Mouse (Mus musculus) midbrain, embryonic 10.5 days (tissue): ENCODE results near the gene Usf1. TPM values are rescaled to one million over a fixed set of nuclear protein-coding genes. Genes with fewer than 3 reads are reported as not detected.

Experiments used
- DNase-seq: peaks from one replicate; pipeline ENCODE4 v3.0.0-alpha.2; 2017; ENCODE audit warnings: low spot score
- H3K27ac ChIP-seq: fragments of 300-500 bp; sonication (generic); replicated peaks from 2 replicates; pipeline ENCODE4 v1.5.1; 2016; ENCODE audit warnings: mild to moderate bottlenecking
- H3K27me3 ChIP-seq: fragments of 300-500 bp; sonication (generic); 2 replicates; pipeline ENCODE4 v1.6.1; 2016; ENCODE audit warnings: low read depth, mild to moderate bottlenecking; ENCODE audit not compliant: poor library complexity, severe bottlenecking
- H3K36me3 ChIP-seq: fragments of 300-500 bp; sonication (generic); 2 replicates; pipeline ENCODE4 v1.6.1; 2016; ENCODE audit warnings: mild to moderate bottlenecking, moderate library complexity
- H3K4me1 ChIP-seq: fragments of 300-500 bp; sonication (generic); 2 replicates; pipeline ENCODE4 v1.6.1; 2016
- H3K4me3 ChIP-seq: fragments of 300-500 bp; sonication (generic); 2 replicates; pipeline ENCODE4 v1.5.1; 2016; ENCODE audit warnings: mild to moderate bottlenecking, moderate library complexity
- H3K9me3 ChIP-seq: fragments of 300-500 bp; sonication (generic); replicated peaks from 2 replicates; pipeline ENCODE4 v1.6.1; 2016; ENCODE audit warnings: mild to moderate bottlenecking
- WGBS: fragments of 180-500 bp; shearing (Covaris S2); methylation state at CpG from one replicate; pipeline ENCODE4 v1.1.7; 2016; 5-methylcytosine and 5-hydroxymethylcytosine counted together
- polyA plus RNA-seq: library from polyadenylated mRNA; unstranded; fragments of >200 nt; fragmentation: Nextera tagmentation; extraction: Ambion mirVana; gene quantifications from 2 replicates; pipeline ENCODE4 v1.2.1, GENCODE M21; 2016

Usf1 gene
- polyA plus RNA-seq, 1 experiment from 2014 or later = 138 TPM

DNA sequence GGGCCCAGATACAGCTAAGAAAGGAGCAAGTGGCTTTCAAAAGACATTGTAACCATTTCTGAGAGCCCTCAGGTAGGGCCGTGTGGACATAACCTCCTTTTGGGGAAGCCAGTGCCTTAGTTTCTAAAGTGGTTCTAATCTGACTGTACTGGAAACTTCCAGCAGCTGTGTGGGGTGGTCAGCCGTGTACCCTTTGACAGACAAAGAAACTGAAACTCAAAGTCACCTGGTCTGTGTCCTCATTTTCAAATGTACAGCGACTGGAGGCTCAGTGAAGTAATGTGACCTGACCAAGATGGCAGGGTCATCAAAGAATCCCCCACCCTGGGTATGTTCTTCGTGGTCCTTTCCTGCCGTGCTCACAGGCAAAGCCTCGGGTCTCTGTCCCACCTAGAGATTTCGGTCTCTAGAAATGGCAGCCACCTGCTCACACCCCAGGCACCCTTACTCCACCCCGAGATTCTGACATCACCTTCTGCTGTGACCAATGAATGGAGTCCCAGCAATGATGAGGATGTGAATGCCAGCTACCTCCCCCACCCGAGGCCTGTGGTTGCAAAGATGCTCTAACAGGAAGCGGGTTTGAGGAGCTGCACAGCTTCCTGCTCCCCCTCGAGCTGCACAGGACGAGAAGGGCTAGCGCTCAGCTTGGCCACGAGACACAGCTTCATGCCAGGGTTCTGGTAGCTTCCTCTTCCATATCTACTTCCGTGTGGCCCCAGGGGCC lies 22.6 kb upstream of the Usf1 start, which contains the start of gene Arhgap30:
Arhgap30 (plus strand) TSS at position 579 of the 727 bp plus-strand sequence.
- Histone ChIP-seq H3K4me3 (no peak within 1 kb of the TSS), H3K36me3 (no peaks in the 10 kb centered on the region), H3K4me1 (peaks cover 4% of the 10 kb centered on the region; the same call in 1 of the 2 replicates), H3K27ac (no peak within 1 kb of the TSS; the same call in 1 of the 2 replicates), H3K9me3 (no peaks in the 10 kb centered on the region), H3K27me3 (no peaks in the 10 kb centered on the region)
- DNase-seq = no peak
- WGBS = 82% methylated on average over 15 of the region's 15 CpGs

DNA sequence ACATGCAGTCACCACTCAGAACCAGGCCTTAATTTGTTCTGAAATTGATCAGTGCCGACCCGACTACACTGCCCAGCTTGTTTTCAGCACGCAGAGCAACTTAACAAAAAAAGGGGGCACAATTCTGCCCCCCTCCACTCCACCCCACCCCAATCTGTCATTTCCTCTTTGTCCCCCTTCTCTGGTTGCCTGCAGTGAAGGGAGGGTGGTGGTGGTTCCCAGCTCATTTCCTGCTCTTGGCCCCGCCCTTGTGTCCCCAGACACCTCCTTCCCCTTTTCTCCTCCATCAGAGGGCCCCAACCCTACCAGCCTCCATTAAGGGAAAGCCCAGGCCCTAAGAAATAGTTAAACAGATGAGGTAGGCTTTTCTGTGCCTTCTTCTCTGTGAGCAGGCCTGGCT lies 21.0 kb upstream of the Usf1 start:
- no peak for DNase-seq
- no peak overlapping the region for H3K4me3 ChIP-seq
- H3K36me3 ChIP-seq = no peaks in the 10 kb centered on the region
- peaks cover 4% of the 10 kb centered on the region; the same call in 1 of the 2 replicates for H3K4me1 ChIP-seq
- WGBS = 83% methylated on average over 4 of the region's 4 CpGs
- no peak overlapping the region for H3K27ac ChIP-seq
- H3K27me3 ChIP-seq = no peaks in the 10 kb centered on the region
- no peaks in the 10 kb centered on the region for H3K9me3 ChIP-seq

DNA sequence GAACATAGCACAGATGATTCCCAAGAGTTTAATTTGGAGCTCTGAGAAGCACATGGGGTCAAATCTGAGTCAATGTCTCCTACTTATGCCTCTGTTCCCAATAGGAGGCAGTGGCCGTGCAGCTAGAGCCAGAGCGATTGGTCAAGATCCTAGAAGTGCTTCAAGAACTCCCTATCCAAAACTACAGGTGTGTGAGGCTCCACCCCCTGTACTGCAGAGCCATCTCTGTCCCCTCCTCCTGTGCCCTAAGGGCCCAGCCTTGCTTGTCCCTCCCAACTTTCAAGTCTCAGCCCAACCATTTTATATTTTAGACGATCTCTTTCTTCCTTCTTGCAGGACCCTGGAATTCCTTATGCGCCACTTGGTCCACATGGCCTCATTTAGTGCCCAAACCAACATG lies 9.3 kb upstream of the Usf1 start:
- H3K36me3 ChIP-seq = no peaks in the 10 kb centered on the region
- WGBS = 79% methylated on average over 4 of the region's 4 CpGs
- H3K4me1 ChIP-seq = no peaks in the 10 kb centered on the region
- H3K4me3 ChIP-seq = no peak overlapping the region
- H3K27ac ChIP-seq = no peak overlapping the region
- no peaks in the 10 kb centered on the region for H3K9me3 ChIP-seq
- H3K27me3 ChIP-seq = no peaks in the 10 kb centered on the region; the same call in 1 of the 2 replicates
- DNase-seq = no peak

DNA sequence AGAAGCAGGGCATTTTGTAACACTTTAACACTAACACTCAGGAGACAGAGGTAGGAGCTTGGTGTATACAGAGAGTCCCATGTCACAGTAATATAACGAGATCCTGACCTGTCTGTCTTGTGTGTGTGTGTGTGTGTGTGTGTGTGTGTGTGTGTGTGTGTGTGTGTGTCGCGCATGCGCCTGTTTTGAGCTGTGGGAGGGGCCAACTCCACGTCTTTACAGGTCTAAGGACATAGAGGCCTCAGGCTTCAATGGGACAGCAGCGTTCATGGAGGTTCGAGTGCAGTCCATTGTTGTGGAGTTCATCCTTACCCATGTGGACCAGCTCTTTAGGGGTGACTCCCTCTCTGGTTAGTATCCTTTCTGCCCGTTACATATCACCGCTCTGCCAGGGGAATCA lies 8.1 kb upstream of the Usf1 start:
- H3K4me3 ChIP-seq = no peak overlapping the region
- H3K36me3 ChIP-seq = no peaks in the 10 kb centered on the region
- peaks cover 11% of the 10 kb centered on the region for H3K27me3 ChIP-seq
- H3K9me3 ChIP-seq = no peaks in the 10 kb centered on the region
- no peak for DNase-seq
- no peak overlapping the region for H3K27ac ChIP-seq
- WGBS = 86% methylated on average over 9 of the region's 9 CpGs
- no peaks in the 10 kb centered on the region for H3K4me1 ChIP-seq

DNA sequence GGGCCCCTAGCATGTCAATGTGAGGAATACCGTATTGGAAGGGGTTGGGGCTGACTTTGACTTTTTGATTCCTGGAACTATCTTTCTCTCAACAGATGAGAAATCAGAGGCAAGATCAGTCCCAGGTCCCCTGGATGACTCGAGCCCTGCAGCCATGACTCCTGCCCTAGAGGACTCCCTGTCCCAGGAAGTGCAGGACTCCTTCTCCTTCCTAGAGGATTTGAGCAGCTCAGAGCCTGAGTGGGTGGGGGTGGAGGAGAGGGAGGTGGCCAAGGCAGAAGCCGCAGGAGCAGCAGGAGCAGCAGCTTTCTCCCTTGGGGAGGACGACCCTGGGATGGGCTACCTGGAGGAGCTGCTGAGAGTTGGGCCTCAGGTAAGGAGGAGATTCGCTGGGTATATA lies 3.9 kb upstream of the Usf1 start:
- Histone ChIP-seq H3K27ac (no peak overlapping the region), H3K27me3 (peaks cover 28% of the 10 kb centered on the region), H3K9me3 (no peaks in the 10 kb centered on the region), H3K4me3 (no peak overlapping the region), H3K36me3 (no peaks in the 10 kb centered on the region), H3K4me1 (peaks cover under 1% of the 10 kb centered on the region; the same call in 1 of the 2 replicates)
- WGBS = 85% methylated on average over 5 of the region's 5 CpGs
- DNase-seq = no peak

DNA sequence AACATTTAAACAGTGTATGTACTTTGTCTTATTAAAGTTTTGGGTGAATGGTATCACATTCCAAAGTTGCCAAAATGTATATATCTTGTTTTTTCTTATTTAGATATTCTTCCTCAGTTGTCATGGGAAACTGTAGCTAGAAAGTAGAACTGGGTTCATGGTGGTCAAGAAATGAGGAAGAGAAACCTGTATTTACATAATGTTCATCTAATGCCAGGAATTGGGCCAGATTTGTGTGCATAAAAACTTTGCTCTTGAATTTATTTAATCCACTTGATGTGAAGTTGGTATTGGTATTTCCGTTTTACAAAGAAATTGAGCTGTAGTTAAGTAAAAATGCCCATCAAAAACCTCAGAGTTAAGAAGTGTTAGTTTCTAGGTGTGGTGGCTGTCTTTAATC lies 882 bp upstream of the Usf1 start:
- peaks cover 16% of the 10 kb centered on the region for H3K36me3 ChIP-seq
- DNase-seq = no peak
- 90% methylated on average over 1 of the region's 1 CpGs for WGBS
- no peak overlapping the region for H3K4me3 ChIP-seq
- peaks cover 21% of the 10 kb centered on the region for H3K4me1 ChIP-seq
- H3K27ac ChIP-seq = no peak overlapping the region
- peaks cover 28% of the 10 kb centered on the region for H3K27me3 ChIP-seq
- H3K9me3 ChIP-seq = no peaks in the 10 kb centered on the region

DNA sequence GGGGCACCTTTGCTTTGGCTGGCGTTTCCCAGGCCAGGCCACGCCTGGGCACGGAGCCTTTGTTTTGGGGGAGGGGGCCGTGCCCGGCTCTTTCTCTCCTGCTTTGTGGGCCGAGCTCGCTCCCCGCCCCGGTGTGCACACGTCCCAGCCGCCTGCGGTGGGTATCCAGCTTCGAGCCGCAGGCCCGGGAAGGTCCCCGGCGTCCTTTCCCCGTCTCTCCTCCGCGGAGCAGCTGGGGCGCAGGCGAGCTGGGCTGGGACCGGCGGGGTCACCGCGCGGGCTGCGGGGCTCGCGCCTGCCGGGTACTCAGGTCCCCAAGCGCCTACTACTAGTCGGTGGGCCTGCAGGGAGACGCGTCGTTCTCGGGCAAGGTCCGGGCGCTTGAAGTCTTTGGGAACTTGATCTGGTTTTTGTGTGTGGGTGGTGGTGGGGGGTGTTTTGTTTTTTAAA lies 404 bp downstream of the Usf1 start:
- Histone ChIP-seq H3K27ac (peak overlapping the region; percentile 97), H3K4me3 (peak overlapping the region; percentile 98), H3K9me3 (no peaks in the 10 kb centered on the region), H3K27me3 (peaks cover 28% of the 10 kb centered on the region), H3K4me1 (peaks cover 21% of the 10 kb centered on the region), H3K36me3 (peaks cover 29% of the 10 kb centered on the region)
- WGBS = under 1% methylated on average over 39 of the region's 39 CpGs
- DNase-seq = no peak

DNA sequence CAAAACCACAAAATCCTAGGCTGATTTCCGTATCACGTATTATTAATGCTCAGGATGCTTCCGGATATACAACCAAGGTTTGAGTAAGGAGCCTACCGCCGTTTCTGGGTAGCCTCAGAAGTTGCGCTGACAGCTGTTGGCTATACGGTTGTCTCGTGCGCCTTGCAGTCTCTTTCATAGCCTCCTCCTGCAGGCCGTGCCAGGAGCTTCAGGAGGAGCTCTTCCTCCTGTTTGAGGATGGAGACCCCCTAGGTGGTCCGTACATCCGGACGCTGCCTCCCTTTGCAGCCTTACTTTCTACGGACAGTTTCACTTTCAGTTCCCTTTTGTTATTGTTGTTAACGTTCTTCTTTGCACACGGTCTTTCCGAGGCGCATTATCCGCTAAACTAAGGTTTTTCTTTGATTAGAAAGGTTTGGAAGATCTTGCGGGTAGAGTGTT lies 908 bp downstream of the Usf1 start:
- peak; percentile 60 for DNase-seq
- WGBS = 2% methylated on average over 20 of the region's 20 CpGs
- H3K27ac ChIP-seq = peak overlapping the region; percentile 97
- H3K4me1 ChIP-seq = peaks cover 21% of the 10 kb centered on the region
- H3K9me3 ChIP-seq = no peaks in the 10 kb centered on the region
- H3K4me3 ChIP-seq = peak overlapping the region; percentile 98
- H3K36me3 ChIP-seq = peaks cover 34% of the 10 kb centered on the region
- peaks cover 26% of the 10 kb centered on the region for H3K27me3 ChIP-seq

DNA sequence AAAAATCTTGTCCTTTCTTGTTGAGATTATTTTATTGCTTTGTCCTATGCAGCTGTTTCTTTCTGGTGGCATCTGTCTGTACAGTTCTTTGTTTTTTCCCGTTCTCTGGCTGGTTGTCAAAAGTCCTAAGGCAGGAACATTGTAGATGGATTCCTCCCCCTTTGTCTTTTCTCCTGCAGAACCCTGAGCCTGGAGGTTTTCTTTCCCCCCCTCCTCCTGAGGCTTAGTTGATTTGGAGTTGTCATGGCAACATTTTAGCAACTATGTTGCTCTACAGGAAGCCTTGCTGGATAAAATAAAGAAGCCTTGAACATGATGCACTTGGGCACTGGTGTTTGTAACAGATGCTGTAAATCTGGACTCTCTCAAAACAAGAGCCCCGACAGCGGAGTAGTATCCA lies 1.3 kb downstream of the Usf1 start:
- peaks cover 21% of the 10 kb centered on the region for H3K4me1 ChIP-seq
- H3K27ac ChIP-seq = peak overlapping the region; percentile 97
- peaks cover 22% of the 10 kb centered on the region for H3K27me3 ChIP-seq
- H3K9me3 ChIP-seq = no peaks in the 10 kb centered on the region
- WGBS = 61% methylated on average over 3 of the region's 3 CpGs
- DNase-seq = peak; percentile 20
- peaks cover 39% of the 10 kb centered on the region for H3K36me3 ChIP-seq
- peak overlapping the region; percentile 98 for H3K4me3 ChIP-seq

DNA sequence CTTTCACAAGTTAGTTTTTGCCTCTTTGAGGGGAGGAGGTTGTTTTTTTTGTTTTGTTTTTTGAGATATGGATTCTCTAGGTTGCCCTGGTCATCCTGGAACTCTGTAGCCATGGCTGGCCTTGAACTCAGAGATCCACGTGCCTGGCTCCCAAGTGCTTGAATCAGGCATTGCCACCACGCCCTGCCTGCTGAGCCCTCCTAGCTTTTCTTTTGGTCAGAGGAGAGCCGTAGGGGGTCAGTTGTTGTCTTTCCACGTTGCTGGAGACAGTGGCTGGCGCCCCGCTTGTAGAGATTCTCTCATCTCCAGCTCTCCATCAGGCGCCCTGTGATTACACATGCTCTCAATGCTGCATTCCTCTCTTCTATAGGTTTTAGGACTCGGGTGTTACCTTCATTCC lies 2.5 kb downstream of the Usf1 start:
- Histone ChIP-seq H3K9me3 (no peaks in the 10 kb centered on the region), H3K27me3 (peaks cover 10% of the 10 kb centered on the region), H3K27ac (no peak overlapping the region), H3K4me1 (peaks cover 21% of the 10 kb centered on the region), H3K36me3 (peaks cover 50% of the 10 kb centered on the region), H3K4me3 (no peak overlapping the region)
- no peak for DNase-seq
- 77% methylated on average over 8 of the region's 8 CpGs for WGBS

DNA sequence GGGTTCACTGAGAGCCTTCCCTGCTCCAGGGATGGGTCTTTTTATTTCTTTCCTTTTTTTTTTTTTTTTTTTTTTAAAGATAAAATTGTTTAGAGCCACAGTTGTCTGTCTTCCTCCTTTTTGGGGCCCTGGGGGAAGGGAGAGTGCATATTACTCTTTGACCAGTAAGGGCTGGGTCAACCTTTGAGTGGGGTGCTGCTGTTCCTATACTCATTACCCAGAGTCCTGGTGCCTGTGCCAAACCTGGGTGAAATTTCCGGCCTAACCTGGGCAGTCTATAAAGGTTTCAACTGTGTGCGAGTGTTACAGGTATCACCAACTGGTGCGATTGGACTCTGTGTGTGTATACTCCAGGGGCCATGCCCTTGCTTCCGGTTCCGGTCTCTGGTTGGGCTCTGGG lies 7.5 kb downstream of the Usf1 start, which contains the start of gene Tstd1:
Tstd1 (plus strand) TSS at position 213 of the 400 bp plus-strand sequence.
- no peaks in the 10 kb centered on the region for H3K9me3 ChIP-seq
- H3K4me3 ChIP-seq = no peak within 1 kb of the TSS
- peaks cover 16% of the 10 kb centered on the region for H3K4me1 ChIP-seq
- no peaks in the 10 kb centered on the region for H3K27me3 ChIP-seq
- no peak for DNase-seq
- peaks cover 77% of the 10 kb centered on the region for H3K36me3 ChIP-seq
- 88% methylated on average over 5 of the region's 5 CpGs for WGBS
- H3K27ac ChIP-seq = 0 out of 2 replicates have a peak within 1 kb of the TSS, but pooled peaks have one; percentile 34

DNA sequence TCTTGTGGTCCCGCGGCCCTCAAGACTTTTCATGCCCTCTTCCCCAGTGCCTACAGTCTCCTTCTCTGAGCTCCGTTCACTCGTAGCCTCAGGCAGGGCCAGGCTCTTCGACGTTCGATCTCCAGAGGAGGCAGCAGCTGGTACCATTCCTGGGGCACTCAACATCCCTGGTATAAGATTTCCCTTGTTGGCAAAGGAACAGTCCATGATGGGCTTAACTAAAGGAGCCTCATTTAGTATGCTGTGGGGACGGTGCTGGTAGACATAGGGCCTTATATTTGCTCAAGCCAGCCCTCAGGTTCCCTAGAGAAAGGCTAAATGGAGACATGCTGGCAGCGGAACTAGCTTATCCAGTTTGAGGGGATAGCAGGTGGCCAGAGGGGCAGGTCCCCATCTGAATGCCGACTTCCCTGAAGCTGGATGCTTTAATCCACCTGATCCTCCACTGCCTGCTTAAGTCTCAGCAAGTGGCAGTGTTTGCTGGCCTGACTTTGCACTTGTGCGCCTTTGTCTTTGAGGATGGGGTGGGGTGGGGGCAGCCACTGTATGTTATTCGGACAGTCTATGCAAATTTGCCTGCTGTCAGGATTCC lies 8.3 kb downstream of the Usf1 start:
- Histone ChIP-seq H3K4me3 (no peak overlapping the region), H3K4me1 (peaks cover 9% of the 10 kb centered on the region), H3K27me3 (no peaks in the 10 kb centered on the region), H3K27ac (0 out of 2 replicates have a peak overlapping the region, but pooled peaks have one; percentile 34), H3K36me3 (peaks cover 69% of the 10 kb centered on the region), H3K9me3 (no peaks in the 10 kb centered on the region)
- 65% methylated on average over 12 of the region's 12 CpGs for WGBS
- DNase-seq = no peak

DNA sequence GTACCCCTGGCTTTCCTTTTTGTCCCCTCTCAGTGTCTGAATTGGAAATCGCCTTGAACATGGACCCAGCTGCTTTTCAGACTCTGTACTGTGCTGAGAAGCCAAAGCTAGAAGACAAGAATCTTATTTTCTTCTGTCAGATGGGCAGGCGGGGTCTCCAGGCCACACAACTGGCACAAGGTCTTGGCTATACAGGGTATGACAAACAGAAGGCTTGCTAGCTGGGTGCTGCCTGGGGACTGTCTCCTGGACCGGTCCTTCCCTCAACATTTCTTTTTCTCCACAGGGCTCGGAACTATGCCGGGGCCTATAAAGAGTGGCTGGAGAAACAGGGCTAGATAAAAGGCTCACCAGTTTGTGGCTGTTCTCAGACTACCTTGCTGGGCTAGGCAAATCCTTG lies 8.8 kb downstream of the Usf1 start:
- Histone ChIP-seq H3K4me3 (no peak overlapping the region), H3K27ac (0 out of 2 replicates have a peak overlapping the region, but pooled peaks have one; percentile 34), H3K36me3 (peaks cover 64% of the 10 kb centered on the region), H3K9me3 (no peaks in the 10 kb centered on the region), H3K27me3 (no peaks in the 10 kb centered on the region), H3K4me1 (peaks cover 9% of the 10 kb centered on the region)
- 73% methylated on average over 5 of the region's 5 CpGs for WGBS
- DNase-seq = no peak
